Mouse (Mus musculus) stomach, embryonic 16.5 days (tissue): Measurements from ENCODE around the gene Tmem192. TPM values are rescaled to one million over a fixed set of nuclear protein-coding genes. Genes with fewer than 3 reads are reported as not detected.
A peak's percentile ranks its signal among the peaks of the same experiment; 100 is the strongest.

ENCODE experiments used
- ATAC-seq: fragments of 200-750 bp; cut with Nextera tagmentation; 2 replicates; pipeline ENCODE4 v1.8.0; 2017; ENCODE audit warnings: moderate number of reproducible peaks, moderate TSS enrichment; ENCODE audit not compliant: insufficient read depth, low FRiP score
- H3K27ac ChIP-seq: fragments of 300-500 bp; sonication (generic); 2 replicates; pipeline ENCODE4 v1.5.1; 2014; ENCODE audit warnings: low read length
- H3K27me3 ChIP-seq: fragments of 300-500 bp; sonication (generic); 2 replicates; pipeline ENCODE4 v1.6.1; 2014; ENCODE audit warnings: low read length, control low read depth, mixed read lengths; ENCODE audit not compliant: control insufficient read depth, insufficient read depth
- H3K36me3 ChIP-seq: fragments of 300-500 bp; sonication (generic); 2 replicates; pipeline ENCODE4 v1.6.1; 2014; ENCODE audit warnings: low read length; ENCODE audit not compliant: control insufficient read depth, insufficient read depth
- H3K4me1 ChIP-seq: fragments of 300-500 bp; sonication (generic); 2 replicates; pipeline ENCODE4 v1.6.1; 2014; ENCODE audit warnings: low read length, control low read depth, mixed read lengths; ENCODE audit not compliant: control insufficient read depth, insufficient read depth
- H3K4me2 ChIP-seq: fragments of 300-500 bp; sonication (generic); 2 replicates; pipeline ENCODE4 v1.6.1; 2014; ENCODE audit warnings: low read depth, low read length, mixed read lengths
- H3K4me3 ChIP-seq: fragments of 300-500 bp; sonication (generic); replicated peaks from 2 replicates; pipeline ENCODE4 v1.5.1; 2014; ENCODE audit warnings: mild to moderate bottlenecking, low read length
- H3K9ac ChIP-seq: fragments of 300-500 bp; sonication (generic); 2 replicates; pipeline ENCODE4 v1.6.1; 2014; ENCODE audit warnings: low read length
- H3K9me3 ChIP-seq: fragments of 300-500 bp; sonication (generic); replicated peaks from 2 replicates; pipeline ENCODE4 v1.6.1; 2016; ENCODE audit warnings: low read length, control low read depth; ENCODE audit not compliant: control insufficient read depth
- WGBS: fragments of 180-500 bp; shearing (Covaris S2); extraction: QIAGEN DNeasy Blood & Tissue Kit; methylation state at CpG from one replicate; pipeline ENCODE4 v1.1.7; 2014; 5-methylcytosine and 5-hydroxymethylcytosine counted together
- polyA plus RNA-seq: library from polyadenylated mRNA; unstranded; fragments of >200 nt; fragmentation: Nextera tagmentation; extraction: Ambion mirVana; gene quantifications from 2 replicates; pipeline ENCODE4 v1.2.1, GENCODE M21; 2015

Tmem192 gene
- polyA plus RNA-seq, 1 experiment from 2014 or later, result 28.4 TPM

- ATAC-seq, result no peak
- WGBS, result 91% methylated on average over 4 of the region's 4 CpGs
- no peaks in the 10 kb centered on the region for H3K4me1 ChIP-seq
- no peaks in the 10 kb centered on the region for H3K27me3 ChIP-seq
- no peak overlapping the region for H3K9ac ChIP-seq
- H3K9me3 ChIP-seq, result no peaks in the 10 kb centered on the region
- no peak overlapping the region for H3K4me2 ChIP-seq
- H3K36me3 ChIP-seq, result no peaks in the 10 kb centered on the region
- H3K4me3 ChIP-seq, result no peak overlapping the region
- H3K27ac ChIP-seq, result no peak overlapping the region
Observed at GRCm38 (mm10) chr8:64925762-64926161, 21.2 kb upstream of the Tmem192 start.

- no peak for ATAC-seq
- no peak overlapping the region for H3K27ac ChIP-seq
- H3K4me3 ChIP-seq, result no peak overlapping the region
- H3K36me3 ChIP-seq, result no peaks in the 10 kb centered on the region
- H3K9me3 ChIP-seq, result no peaks in the 10 kb centered on the region
- H3K27me3 ChIP-seq, result no peaks in the 10 kb centered on the region
- H3K4me2 ChIP-seq, result no peak overlapping the region
- H3K9ac ChIP-seq, result no peak overlapping the region
- 27% methylated on average over 3 of the region's 3 CpGs for WGBS
- no peaks in the 10 kb centered on the region for H3K4me1 ChIP-seq
Observed at GRCm38 (mm10) chr8:64926355-64926754, 20.6 kb upstream of the Tmem192 start.

GRCm38 (mm10) chr8:64928938-64929337 lies 18.0 kb upstream of the Tmem192 start:
- H3K27ac ChIP-seq, result no peak overlapping the region
- H3K9ac ChIP-seq, result no peak overlapping the region
- no peak overlapping the region for H3K4me2 ChIP-seq
- no peak overlapping the region for H3K4me3 ChIP-seq
- whole genome bisulfite sequencing, result 90% methylated on average over 6 of the region's 6 CpGs
- H3K36me3 ChIP-seq, result no peaks in the 10 kb centered on the region
- H3K27me3 ChIP-seq, result no peaks in the 10 kb centered on the region
- no peak for ATAC-seq
- no peaks in the 10 kb centered on the region for H3K9me3 ChIP-seq
- H3K4me1 ChIP-seq, result no peaks in the 10 kb centered on the region

- no peak overlapping the region for H3K4me2 ChIP-seq
- no peak for ATAC-seq
Observed at GRCm38 (mm10) chr8:64934997-64935396, 12.0 kb upstream of the Tmem192 start.

GRCm38 (mm10) chr8:64941019-64941418 lies 6.0 kb upstream of the Tmem192 start:
- no peak overlapping the region for H3K4me3 ChIP-seq

More at GRCm38 (mm10) chr8:64934997-64935396, 12.0 kb upstream of the Tmem192 start:
- Histone ChIP-seq H3K9ac (no peak overlapping the region), H3K27ac (no peak overlapping the region), H3K4me1 (no peaks in the 10 kb centered on the region), H3K4me3 (no peak overlapping the region), H3K27me3 (no peaks in the 10 kb centered on the region), H3K9me3 (no peaks in the 10 kb centered on the region), H3K36me3 (no peaks in the 10 kb centered on the region)
- WGBS, result 70% methylated on average over 3 of the region's 3 CpGs

GRCm38 (mm10) chr8:64941495-64941894 lies 5.5 kb upstream of the Tmem192 start:
- H3K9ac ChIP-seq, result no peak overlapping the region
- H3K4me2 ChIP-seq, result 0 out of 2 replicates have a peak overlapping the region, but pooled peaks have one; percentile 23
- peak; percentile 38 for ATAC-seq
- WGBS, result 14% methylated on average over 9 of the region's 9 CpGs
- no peak overlapping the region for H3K4me3 ChIP-seq
- no peaks in the 10 kb centered on the region for H3K36me3 ChIP-seq
- no peaks in the 10 kb centered on the region; the same call in 1 of the 2 replicates for H3K27me3 ChIP-seq
- no peaks in the 10 kb centered on the region for H3K9me3 ChIP-seq
- H3K27ac ChIP-seq, result no peak overlapping the region
- H3K4me1 ChIP-seq, result no peaks in the 10 kb centered on the region

More at GRCm38 (mm10) chr8:64941019-64941418, 6.0 kb upstream of the Tmem192 start:
- no peak overlapping the region for H3K9ac ChIP-seq
- H3K4me2 ChIP-seq, result no peak overlapping the region
- ATAC-seq, result no peak
- H3K36me3 ChIP-seq, result no peaks in the 10 kb centered on the region
- H3K27me3 ChIP-seq, result no peaks in the 10 kb centered on the region; the same call in 1 of the 2 replicates
- H3K9me3 ChIP-seq, result no peaks in the 10 kb centered on the region
- no peaks in the 10 kb centered on the region for H3K4me1 ChIP-seq
- no peak overlapping the region for H3K27ac ChIP-seq
- WGBS, result 73% methylated on average over 8 of the region's 8 CpGs

- ATAC-seq, result no peak
- Histone ChIP-seq H3K4me1 (no peaks in the 10 kb centered on the region), H3K27me3 (no peaks in the 10 kb centered on the region; the same call in 1 of the 2 replicates), H3K9ac (no peak overlapping the region), H3K36me3 (no peaks in the 10 kb centered on the region), H3K27ac (no peak overlapping the region), H3K9me3 (no peaks in the 10 kb centered on the region), H3K4me3 (no peak overlapping the region), H3K4me2 (no peak overlapping the region)
- 18% methylated on average over 5 of the region's 5 CpGs for WGBS
Observed at GRCm38 (mm10) chr8:64942946-64943345, 4.0 kb upstream of the Tmem192 start.

- Histone ChIP-seq H3K27ac (no peak overlapping the region), H3K4me2 (no peak overlapping the region), H3K4me1 (no peaks in the 10 kb centered on the region), H3K27me3 (no peaks in the 10 kb centered on the region; the same call in 1 of the 2 replicates), H3K9me3 (no peaks in the 10 kb centered on the region), H3K36me3 (no peaks in the 10 kb centered on the region), H3K4me3 (no peak overlapping the region), H3K9ac (no peak overlapping the region)
- 25% methylated on average over 5 of the region's 5 CpGs for WGBS
- no peak for ATAC-seq
Observed at GRCm38 (mm10) chr8:64944831-64945230, 2.2 kb upstream of the Tmem192 start.

GRCm38 (mm10) chr8:64945606-64946005 lies 1.4 kb upstream of the Tmem192 start:
- no peak for ATAC-seq
- no peak overlapping the region for H3K27ac ChIP-seq
- no peaks in the 10 kb centered on the region for H3K4me1 ChIP-seq
- H3K4me3 ChIP-seq, result no peak overlapping the region
- H3K4me2 ChIP-seq, result no peak overlapping the region
- H3K36me3 ChIP-seq, result no peaks in the 10 kb centered on the region
- WGBS, result 75% methylated on average over 7 of the region's 7 CpGs
- no peaks in the 10 kb centered on the region; the same call in 1 of the 2 replicates for H3K27me3 ChIP-seq
- no peaks in the 10 kb centered on the region for H3K9me3 ChIP-seq
- no peak overlapping the region for H3K9ac ChIP-seq
